Mouse (Mus musculus) midbrain, embryonic 16.5 days (tissue): ENCODE results near the gene Bace1. TPM values are rescaled to one million over a fixed set of nuclear protein-coding genes. Genes with fewer than 3 reads are reported as not detected.

Experiments used
- ATAC-seq: fragments of 200-750 bp; cut with Nextera tagmentation; 2 replicates; pipeline ENCODE4 v1.8.0; 2017; ENCODE audit warnings: moderate TSS enrichment
- H3K27ac ChIP-seq: fragments of 300-500 bp; sonication (generic); 2 replicates; pipeline ENCODE4 v1.5.1; 2014; ENCODE audit warnings: mild to moderate bottlenecking, low read length, mixed read lengths
- H3K27me3 ChIP-seq: fragments of 300-500 bp; sonication (generic); 2 replicates; pipeline ENCODE4 v1.6.1; 2014; ENCODE audit warnings: low read depth, low read length, mixed read lengths; ENCODE audit not compliant: control insufficient read depth, insufficient read depth
- H3K36me3 ChIP-seq: fragments of 300-500 bp; sonication (generic); 2 replicates; pipeline ENCODE4 v1.6.1; 2014; ENCODE audit warnings: mild to moderate bottlenecking, low read length, moderate library complexity, mixed read lengths; ENCODE audit not compliant: control insufficient read depth, insufficient read depth
- H3K4me1 ChIP-seq: fragments of 300-500 bp; sonication (generic); 2 replicates; pipeline ENCODE4 v1.6.1; 2014; ENCODE audit warnings: mild to moderate bottlenecking, low read length, mixed read lengths; ENCODE audit not compliant: control insufficient read depth, insufficient read depth
- H3K4me2 ChIP-seq: fragments of 300-500 bp; sonication (generic); 2 replicates; pipeline ENCODE4 v1.6.1; 2014; ENCODE audit warnings: mild to moderate bottlenecking, low read length, mixed read lengths
- H3K4me3 ChIP-seq: fragments of 300-500 bp; sonication (generic); 2 replicates; pipeline ENCODE4 v1.5.1; 2014; ENCODE audit warnings: low read depth, mild to moderate bottlenecking, low read length, moderate library complexity, mixed read lengths
- H3K9ac ChIP-seq: fragments of 300-500 bp; sonication (generic); 2 replicates; pipeline ENCODE4 v1.6.1; 2014; ENCODE audit warnings: low read depth, low read length, mixed read lengths
- H3K9me3 ChIP-seq: fragments of 300-500 bp; sonication (generic); replicated peaks from 2 replicates; pipeline ENCODE4 v1.6.1; 2014; ENCODE audit warnings: mild to moderate bottlenecking, low read length, mixed read lengths; ENCODE audit not compliant: control insufficient read depth, poor library complexity, severe bottlenecking
- WGBS: fragments of 180-500 bp; shearing (Covaris S2); extraction: QIAGEN DNeasy Blood & Tissue Kit; methylation state at CpG from one replicate; pipeline ENCODE4 v1.1.7; 2014; 5-methylcytosine and 5-hydroxymethylcytosine counted together
- polyA plus RNA-seq: library from polyadenylated mRNA; unstranded; fragments of >200 nt; fragmentation: Nextera tagmentation; extraction: Ambion mirVana; gene quantifications from 2 replicates; pipeline ENCODE4 v1.2.1, GENCODE M21; 2015

The Bace1 gene
- polyA plus RNA-seq, 1 experiment from 2014 or later = 51.3 TPM

DNA sequence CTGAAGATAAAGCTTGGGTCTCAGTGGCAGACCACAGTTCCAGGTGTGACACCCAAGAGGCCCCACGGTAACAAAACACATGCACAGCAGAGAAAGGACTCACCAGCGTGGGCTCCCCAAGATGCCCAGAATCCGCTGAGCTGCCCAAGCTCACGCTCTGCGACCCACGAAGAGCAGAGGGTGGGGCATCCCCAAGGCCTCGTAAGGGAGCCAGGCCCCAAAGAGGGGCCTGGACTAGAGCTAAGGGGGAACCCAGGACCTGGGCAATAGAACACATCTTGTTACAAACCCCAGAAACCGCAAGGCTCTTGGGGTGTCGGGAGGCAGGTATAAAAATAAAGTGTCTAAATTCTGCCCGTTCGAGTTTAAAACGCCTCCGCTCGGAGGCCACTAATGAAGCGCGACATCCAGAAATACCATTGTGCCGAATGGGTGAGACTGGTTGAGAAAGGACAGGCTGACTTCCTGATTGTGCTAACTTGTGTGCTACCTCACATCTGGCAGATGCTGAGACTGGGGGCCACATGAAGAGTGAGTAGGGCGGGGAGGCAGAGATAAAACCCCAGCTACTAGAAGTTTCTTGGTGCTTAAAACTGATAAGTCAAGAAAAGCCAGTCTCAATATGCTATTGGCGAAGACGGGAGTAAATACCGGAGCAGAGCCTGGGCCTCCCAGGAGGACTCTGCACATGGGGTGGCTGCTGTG, 35.2 kb upstream of the Bace1 start:
- Histone ChIP-seq H3K4me3 (no peak overlapping the region), H3K27ac (no peak overlapping the region), H3K9me3 (no peaks in the 10 kb centered on the region), H3K9ac (no peak overlapping the region), H3K4me2 (no peak overlapping the region), H3K4me1 (peaks cover 5% of the 10 kb centered on the region; the same call in 1 of the 2 replicates), H3K36me3 (peaks cover 6% of the 10 kb centered on the region; the same call in 1 of the 2 replicates), H3K27me3 (no peaks in the 10 kb centered on the region)
- 78% methylated on average over 21 of the region's 21 CpGs for WGBS
- ATAC-seq = no peak

DNA sequence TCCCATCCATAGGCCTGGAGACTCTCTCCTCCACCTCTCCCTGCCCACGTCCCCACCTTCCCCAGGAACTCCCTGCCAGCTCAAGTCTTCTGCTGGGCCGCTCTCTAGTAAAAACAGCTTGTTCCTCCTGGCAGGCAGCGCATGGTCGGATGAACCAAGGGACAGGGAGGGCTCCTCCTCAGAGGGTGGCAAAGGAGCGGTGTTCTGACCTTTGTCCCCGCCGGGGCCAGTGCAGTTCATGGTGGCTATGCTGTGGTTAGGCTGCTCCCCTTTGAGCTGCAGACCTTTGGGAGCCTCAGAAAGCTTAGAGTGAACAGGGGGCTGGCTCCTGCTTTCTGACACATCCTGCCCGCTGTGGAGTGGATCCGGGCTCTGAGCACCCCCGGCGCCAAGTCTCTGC, 31.5 kb upstream of the Bace1 start:
- ATAC-seq = no peak
- Histone ChIP-seq H3K4me1 (no peaks in the 10 kb centered on the region), H3K9ac (no peak overlapping the region), H3K9me3 (no peaks in the 10 kb centered on the region), H3K27ac (no peak overlapping the region), H3K4me2 (no peak overlapping the region), H3K4me3 (no peak overlapping the region), H3K27me3 (no peaks in the 10 kb centered on the region), H3K36me3 (peaks cover 4% of the 10 kb centered on the region; the same call in 1 of the 2 replicates)
- WGBS = 95% methylated on average over 11 of the region's 11 CpGs

DNA sequence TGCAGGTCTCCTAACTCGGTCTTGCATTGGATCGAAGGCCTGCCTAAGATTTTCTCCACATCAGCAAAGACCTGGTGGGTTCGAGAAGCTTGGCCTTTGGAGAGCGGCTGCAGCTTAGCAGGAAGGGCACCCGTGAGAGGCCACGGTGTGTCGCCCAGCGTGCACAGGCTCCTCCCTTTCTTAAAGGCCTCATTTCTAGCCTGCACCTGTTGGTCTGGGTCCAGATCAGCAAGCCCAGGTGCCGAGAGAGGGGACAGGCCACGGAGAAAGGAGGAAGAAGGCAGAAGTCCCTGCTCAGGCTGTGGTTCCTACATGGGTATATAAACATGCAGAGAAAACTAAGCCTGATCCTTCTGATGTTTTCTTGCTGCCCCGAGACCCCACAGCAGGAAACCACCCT, 31.0 kb upstream of the Bace1 start:
- Histone ChIP-seq H3K9me3 (no peaks in the 10 kb centered on the region), H3K4me1 (no peaks in the 10 kb centered on the region), H3K9ac (no peak overlapping the region), H3K4me3 (no peak overlapping the region), H3K27me3 (no peaks in the 10 kb centered on the region), H3K4me2 (no peak overlapping the region), H3K27ac (no peak overlapping the region), H3K36me3 (peaks cover 4% of the 10 kb centered on the region; the same call in 1 of the 2 replicates)
- 91% methylated on average over 11 of the region's 11 CpGs for WGBS
- ATAC-seq = no peak

DNA sequence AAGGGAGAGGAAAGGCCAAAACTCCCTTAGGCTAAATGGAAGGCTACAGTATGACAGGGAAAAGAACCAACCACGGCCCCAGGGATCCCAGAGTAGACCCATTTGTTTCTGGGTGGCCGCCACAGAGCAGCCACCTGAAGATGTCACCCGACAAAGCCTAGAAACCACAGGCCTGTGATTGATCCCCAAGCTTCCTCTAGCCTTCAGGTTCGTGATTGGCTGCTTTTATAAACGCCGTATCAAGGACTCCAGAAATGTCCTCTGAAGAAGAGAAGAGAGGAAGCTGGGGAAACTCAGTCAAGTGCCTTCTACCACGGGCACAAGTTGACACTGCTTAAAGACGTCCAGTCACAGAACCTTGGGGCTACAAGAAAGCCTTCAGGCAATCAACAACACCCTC, 30.6 kb upstream of the Bace1 start:
- H3K9ac ChIP-seq = no peak overlapping the region
- H3K9me3 ChIP-seq = no peaks in the 10 kb centered on the region
- 92% methylated on average over 8 of the region's 8 CpGs for WGBS
- H3K36me3 ChIP-seq = peaks cover 4% of the 10 kb centered on the region; the same call in 1 of the 2 replicates
- no peaks in the 10 kb centered on the region for H3K4me1 ChIP-seq
- no peaks in the 10 kb centered on the region for H3K27me3 ChIP-seq
- ATAC-seq = no peak
- no peak overlapping the region for H3K27ac ChIP-seq
- H3K4me3 ChIP-seq = no peak overlapping the region
- H3K4me2 ChIP-seq = no peak overlapping the region

DNA sequence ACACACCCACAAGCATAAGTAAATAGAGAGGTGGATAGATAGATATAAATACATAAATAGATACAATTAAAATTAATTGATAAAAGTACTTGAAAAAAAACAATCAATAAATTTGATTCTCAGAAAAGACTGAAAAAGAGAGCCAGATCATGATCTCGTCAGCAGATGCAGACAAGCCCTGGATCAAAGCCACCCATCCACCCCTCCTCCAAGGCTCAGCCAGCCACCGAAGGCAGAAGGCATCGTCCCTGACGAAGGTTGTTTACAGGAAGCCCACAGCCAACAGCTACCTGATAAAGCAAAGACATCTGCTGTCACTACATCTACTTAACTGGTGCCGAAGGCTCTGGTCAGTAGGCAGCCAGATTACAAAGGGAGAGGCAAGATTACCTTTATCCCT, 26.4 kb upstream of the Bace1 start:
- Histone ChIP-seq H3K36me3 (peaks cover 6% of the 10 kb centered on the region), H3K4me1 (no peaks in the 10 kb centered on the region), H3K27me3 (no peaks in the 10 kb centered on the region), H3K9ac (no peak overlapping the region), H3K27ac (no peak overlapping the region), H3K4me3 (no peak overlapping the region), H3K4me2 (no peak overlapping the region), H3K9me3 (no peaks in the 10 kb centered on the region)
- 76% methylated on average over 5 of the region's 5 CpGs for WGBS
- no peak for ATAC-seq

DNA sequence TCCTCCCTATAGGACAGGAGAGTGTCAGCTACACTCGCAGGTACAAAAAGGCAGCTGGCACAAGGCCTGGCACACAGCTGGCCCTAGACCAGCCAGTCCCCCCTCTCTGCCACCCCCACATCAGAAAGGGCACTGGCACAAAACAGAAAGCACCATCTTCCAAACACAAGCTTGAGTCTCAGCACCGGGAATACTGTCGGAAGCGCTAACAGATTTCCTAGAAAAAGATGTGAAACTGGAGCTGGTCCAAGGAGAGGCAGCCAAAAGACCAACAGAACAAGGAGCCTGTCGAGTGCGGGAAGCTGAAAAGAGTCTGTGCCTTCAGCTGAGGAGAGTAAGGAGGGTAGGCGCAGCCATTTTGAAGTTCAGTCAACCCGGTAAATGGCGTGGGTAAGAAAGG, 23.3 kb upstream of the Bace1 start:
- H3K4me1 ChIP-seq = no peaks in the 10 kb centered on the region
- H3K9me3 ChIP-seq = no peaks in the 10 kb centered on the region
- H3K27ac ChIP-seq = no peak overlapping the region
- no peak overlapping the region for H3K9ac ChIP-seq
- no peak for ATAC-seq
- H3K4me3 ChIP-seq = no peak overlapping the region
- H3K27me3 ChIP-seq = no peaks in the 10 kb centered on the region
- peaks cover 6% of the 10 kb centered on the region for H3K36me3 ChIP-seq
- 82% methylated on average over 9 of the region's 9 CpGs for WGBS
- no peak overlapping the region for H3K4me2 ChIP-seq

DNA sequence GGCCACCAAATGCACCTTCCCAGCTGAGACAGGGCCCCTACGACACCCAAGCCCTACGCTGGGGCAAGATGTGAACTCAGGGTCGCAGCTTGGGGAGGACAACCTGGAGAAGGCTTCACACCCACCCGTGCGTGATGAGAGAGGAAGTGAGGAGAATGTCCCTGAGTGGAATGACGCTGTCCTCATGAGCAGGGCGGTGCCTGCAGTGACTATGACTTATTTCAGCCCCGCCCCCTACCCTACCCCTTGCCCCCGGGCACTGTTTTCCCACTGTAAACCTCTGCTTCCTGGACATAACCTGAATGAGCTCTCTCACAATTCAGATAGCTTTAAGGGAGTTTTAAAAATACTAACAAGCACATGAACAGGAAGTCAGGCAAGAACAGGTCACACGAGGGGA, 22.9 kb upstream of the Bace1 start:
- no peak overlapping the region for H3K4me3 ChIP-seq
- H3K4me1 ChIP-seq = no peaks in the 10 kb centered on the region
- H3K27me3 ChIP-seq = no peaks in the 10 kb centered on the region
- H3K9ac ChIP-seq = no peak overlapping the region
- H3K27ac ChIP-seq = no peak overlapping the region
- no peak overlapping the region for H3K4me2 ChIP-seq
- H3K9me3 ChIP-seq = no peaks in the 10 kb centered on the region
- ATAC-seq = no peak
- 89% methylated on average over 10 of the region's 10 CpGs for WGBS
- H3K36me3 ChIP-seq = peaks cover 6% of the 10 kb centered on the region

DNA sequence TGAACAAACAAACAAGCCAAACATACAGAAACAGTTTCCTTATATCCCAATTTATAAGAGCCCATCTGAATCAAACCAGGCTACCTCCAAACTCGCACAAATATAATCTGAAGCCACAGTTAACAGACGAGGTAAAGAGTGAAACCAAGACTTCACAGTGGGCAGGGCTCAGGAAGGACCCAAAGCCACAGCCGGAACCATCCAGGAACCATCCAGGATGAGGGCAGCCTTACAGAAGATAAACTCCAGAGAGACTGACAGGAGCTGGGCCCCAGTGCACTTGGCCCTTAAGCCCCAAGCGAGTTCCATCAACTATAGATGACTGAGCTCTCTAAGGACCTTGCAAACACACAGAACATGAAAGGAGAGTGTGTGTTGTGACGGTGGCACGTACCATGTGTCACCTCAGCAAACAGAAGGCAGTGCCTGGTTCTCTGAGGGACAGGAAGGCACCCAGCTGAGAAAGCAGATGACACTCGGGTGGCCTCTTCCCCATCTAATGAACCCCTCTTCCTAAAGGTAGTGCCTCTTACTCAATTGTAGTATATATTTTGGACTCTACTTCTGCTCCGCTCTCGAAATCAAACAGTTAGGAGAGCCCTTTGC, 19.9 kb upstream of the Bace1 start:
- no peaks in the 10 kb centered on the region for H3K27me3 ChIP-seq
- no peaks in the 10 kb centered on the region for H3K9me3 ChIP-seq

DNA sequence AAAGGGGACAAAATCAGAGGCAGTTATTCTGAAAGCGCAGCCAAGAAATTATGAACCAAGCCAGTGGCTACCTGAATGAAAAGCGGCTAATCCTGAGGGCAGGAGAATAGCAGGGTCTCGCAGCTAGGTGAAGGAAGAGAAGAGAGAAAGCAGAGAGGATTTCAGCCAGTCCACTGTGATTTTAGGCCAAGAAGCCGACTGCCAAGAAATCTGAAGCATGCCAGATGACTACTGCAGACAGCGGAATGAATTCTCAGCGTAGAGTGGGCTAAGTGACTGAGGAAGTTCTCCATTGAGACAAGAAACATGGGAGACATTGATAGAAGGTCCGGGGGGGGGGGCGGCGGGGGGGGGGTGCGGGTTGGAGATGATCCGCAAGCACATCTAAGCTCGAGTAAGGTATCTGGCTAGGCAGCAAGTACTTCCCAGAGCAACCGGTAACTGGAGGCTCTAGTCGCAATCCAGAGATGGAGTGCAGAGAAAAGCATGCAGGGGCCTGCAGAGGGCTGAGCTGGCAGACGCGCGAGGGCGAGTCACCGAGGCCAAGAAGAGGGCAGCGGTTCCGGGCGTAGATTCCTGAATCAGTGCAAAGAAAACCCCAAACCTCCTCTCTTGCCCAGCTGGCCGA, 10.6 kb upstream of the Bace1 start:
- peak; percentile 49 for ATAC-seq

More for the DNA sequence above, 19.9 kb upstream of the Bace1 start:
- no peak for ATAC-seq
- Histone ChIP-seq H3K4me2 (no peak overlapping the region), H3K27ac (no peak overlapping the region), H3K9ac (no peak overlapping the region), H3K4me3 (no peak overlapping the region), H3K36me3 (peaks cover 8% of the 10 kb centered on the region), H3K4me1 (no peaks in the 10 kb centered on the region)
- 89% methylated on average over 9 of the region's 9 CpGs for WGBS

More for the DNA sequence above, 10.6 kb upstream of the Bace1 start:
- Histone ChIP-seq H3K9ac (peak overlapping the region; percentile 84), H3K4me3 (peak overlapping the region; percentile 97), H3K36me3 (0 out of 2 replicates have a peak, but pooled peaks cover 3% of the 10 kb centered on the region), H3K27ac (peak overlapping the region; percentile 80), H3K9me3 (no peaks in the 10 kb centered on the region), H3K4me2 (peak overlapping the region; percentile 86), H3K27me3 (no peaks in the 10 kb centered on the region), H3K4me1 (peaks cover 6% of the 10 kb centered on the region; the same call in 1 of the 2 replicates)
- WGBS = 5% methylated on average over 20 of the region's 23 CpGs
